Mouse (Mus musculus) left cerebral cortex, postnatal 25 days (tissue): Measurements from ENCODE around the gene Hectd3. TPM values are rescaled to one million over a fixed set of nuclear protein-coding genes. Genes with fewer than 3 reads are reported as not detected.
A peak's percentile ranks its signal among the peaks of the same experiment; 100 is the strongest.

Source experiments
- DNase-seq, 2 experiments: peaks; one replicate each; pipeline ENCODE4 v3.0.0; 2022; ENCODE audit warnings: low spot score in 2 of 2, mixed read lengths in 1 of 2
- intact Hi-C: fragments of 180-260 bp; cut with DNase I; formaldehyde crosslinking; loops from one replicate; pipeline ENCODE4 v1.15.1; 2025
- total RNA-seq, 2 experiments: library from RNA; stranded (reverse); gene quantifications; 2 replicates each; pipeline ENCODE4 v1.2.3; 2021

Hectd3 gene
- total RNA-seq, 2 experiments from 2014 or later: 36.8 to 44.2 TPM

GRCm38 (mm10) chr4:117010231-117010630, 15.1 kb downstream of the Hectd3 start:
- DNase-seq: no peak

GRCm38 (mm10) chr4:117013596-117013995, 18.5 kb downstream of the Hectd3 start:
- DNase-seq: no peak
- intact Hi-C loops: no loop called here

More at GRCm38 (mm10) chr4:117010231-117010630, 15.1 kb downstream of the Hectd3 start:
- intact Hi-C loops: no loop called here

- intact Hi-C loops: loop anchor here (5.0 kb wide), 1 partner anchor 127 kb away; no protein-coding TSS in a partner anchor
- DNase-seq: no peak
Measured at GRCm38 (mm10) chr4:117014901-117015415, 19.8 kb downstream of the Hectd3 start.

GRCm38 (mm10) chr4:117017738-117018137, 22.6 kb downstream of the Hectd3 start:
- intact Hi-C loops: loop anchor here (5.0 kb wide), 1 partner anchor 125 kb away; no protein-coding TSS in a partner anchor
- DNase-seq: no peak

- DNase-seq: no peak
- intact Hi-C loops: loop anchor here (5.0 kb wide), 1 partner anchor 124 kb away; no protein-coding TSS in a partner anchor
Measured at GRCm38 (mm10) chr4:117018327-117018726, 23.2 kb downstream of the Hectd3 start.

GRCm38 (mm10) chr4:117019206-117020134, 24.4 kb downstream of the Hectd3 start, which contains the start of gene Eif2b3:
Eif2b3 (plus strand) TSS chr4:117019402.
- DNase-seq: peak; percentile 90 to 94
- intact Hi-C loops: loop anchor here (1.0 to 5.0 kb wide), 2 partner anchors 74 to 123 kb away; no protein-coding TSS in a partner anchor

- no peak for DNase-seq
- intact Hi-C loops: no loop called here
Measured at GRCm38 (mm10) chr4:117023469-117023868, 28.4 kb downstream of the Hectd3 start.

- intact Hi-C loops: no loop called here
- DNase-seq: no peak
Measured at GRCm38 (mm10) chr4:117031105-117031504, 36.0 kb downstream of the Hectd3 start.

- peak; percentile 52 to 53 for DNase-seq
- intact Hi-C loops: no loop called here
Measured at GRCm38 (mm10) chr4:117039925-117040687, 45.0 kb downstream of the Hectd3 start.

GRCm38 (mm10) chr4:117040791-117041190, 45.7 kb downstream of the Hectd3 start:
- intact Hi-C loops: no loop called here
- no peak for DNase-seq

- no peak for DNase-seq
- intact Hi-C loops: no loop called here
Measured at GRCm38 (mm10) chr4:117041283-117041721, 46.2 kb downstream of the Hectd3 start.

- no peak for DNase-seq
- intact Hi-C loops: no loop called here
Measured at GRCm38 (mm10) chr4:117048836-117049235, 53.7 kb downstream of the Hectd3 start.

GRCm38 (mm10) chr4:117049485-117049884, 54.4 kb downstream of the Hectd3 start:
- no peak for DNase-seq
- intact Hi-C loops: no loop called here

GRCm38 (mm10) chr4:117052626-117053025, 57.5 kb downstream of the Hectd3 start:
- intact Hi-C loops: no loop called here
- DNase-seq: no peak

- intact Hi-C loops: no loop called here
- no peak for DNase-seq
Measured at GRCm38 (mm10) chr4:117053956-117054355, 58.8 kb downstream of the Hectd3 start.

Other genes with a start within 250 kb of the Hectd3 start
- 10 to 100 TPM; 12.1 to 14.5 TPM for gene Toe1, start 187.7 kb upstream of the Hectd3 start, total RNA-seq
- 1 to 10 TPM; 2.2 to 3.0 TPM for gene Mutyh, start 187.6 kb upstream of the Hectd3 start, total RNA-seq
- gene Hpdl, start 173.6 kb upstream of the Hectd3 start, total RNA-seq: 1 to 10 TPM; 1.2 to 1.4 TPM
- 10 to 100 TPM; 10.4 to 11.5 TPM for gene Zswim5, start 117.9 kb upstream of the Hectd3 start, total RNA-seq
- 10 to 100 TPM; 50.4 to 62.1 TPM for gene Urod, start 904 bp upstream of the Hectd3 start, total RNA-seq
- gene Eif2b3, start 24.1 kb downstream of the Hectd3 start, total RNA-seq: 10 to 100 TPM; 18.5 to 19.7 TPM
- gene Ptch2, start 100.8 kb downstream of the Hectd3 start, total RNA-seq: 1 to 10 TPM; 1.4 to 2.0 TPM
- gene Btbd19, start 130.4 kb downstream of the Hectd3 start, total RNA-seq: 10 to 100 TPM; 13.0 to 14.0 TPM
- not detected for gene Tctex1d4, start 131.5 kb downstream of the Hectd3 start, total RNA-seq
- gene Plk3, start 138.6 kb downstream of the Hectd3 start, total RNA-seq: 10 to 100 TPM; 11.4 to 16.3 TPM
- gene Rps8, start 160.9 kb downstream of the Hectd3 start, total RNA-seq: 100 to 1,000 TPM; 452 to 469 TPM
- gene Kif2c, start 187.3 kb downstream of the Hectd3 start, total RNA-seq: under 1 TPM; 0.14 to 0.21 TPM